Mouse (Mus musculus): ENCODE data around the gene Acox3.

GRCm38 (mm10) chr5:35582445-35583220 lies at the start of gene Acox3:
- TF ChIP-seq CTCF (IDR thresholded peaks at IDR 0.05; ENCODE audit: low read depth) (no peak), EP300 (optimal IDR thresholded peaks at IDR 0.05) (no peak)
